Mouse (Mus musculus): ENCODE data around the gene 4931429L15Rik.

4931429L15Rik gene

DNA sequence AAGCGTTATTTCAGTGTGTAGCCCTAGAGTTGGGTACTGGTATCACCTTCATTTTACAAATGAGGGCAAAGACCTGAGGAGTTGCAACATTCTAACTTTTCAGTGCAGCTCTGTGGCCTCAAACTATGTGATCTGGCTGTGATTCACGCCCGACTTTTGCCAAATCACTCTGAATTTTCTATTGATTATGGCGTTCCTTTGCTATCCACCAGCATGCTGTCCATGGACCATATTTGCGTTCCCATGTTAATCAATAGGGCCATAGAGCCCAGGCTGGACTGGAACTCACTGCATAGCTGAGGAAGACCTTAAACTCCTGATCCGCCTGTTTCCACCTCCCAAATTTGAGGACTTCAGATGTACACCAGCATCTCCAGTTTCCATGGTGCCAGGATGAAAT, 60.7 kb downstream of the 4931429L15Rik start:
- no peak for DNase-seq (ENCODE audit: low read depth, low spot score)

DNA sequence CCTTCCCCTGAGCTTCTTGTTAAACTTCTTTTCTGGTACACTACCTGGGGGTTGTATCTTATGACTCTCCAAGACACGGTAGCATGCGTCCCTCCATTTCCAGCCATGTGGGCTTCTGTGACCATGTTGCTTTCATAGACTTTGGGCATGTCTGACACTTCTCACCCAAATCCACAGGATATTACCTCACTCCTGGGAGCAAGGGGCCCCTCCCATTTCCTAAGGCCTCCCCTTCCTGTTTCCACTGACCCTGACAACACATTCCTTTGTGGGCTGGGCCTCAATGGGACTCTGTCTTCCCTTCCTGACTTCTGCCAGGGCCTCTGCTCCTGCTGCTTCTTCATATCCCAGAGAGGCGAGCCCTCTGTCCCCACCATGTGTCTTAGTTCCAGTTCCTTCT, 62.2 kb downstream of the 4931429L15Rik start:
- no peak for DNase-seq (ENCODE audit: low read depth, low spot score)

DNA sequence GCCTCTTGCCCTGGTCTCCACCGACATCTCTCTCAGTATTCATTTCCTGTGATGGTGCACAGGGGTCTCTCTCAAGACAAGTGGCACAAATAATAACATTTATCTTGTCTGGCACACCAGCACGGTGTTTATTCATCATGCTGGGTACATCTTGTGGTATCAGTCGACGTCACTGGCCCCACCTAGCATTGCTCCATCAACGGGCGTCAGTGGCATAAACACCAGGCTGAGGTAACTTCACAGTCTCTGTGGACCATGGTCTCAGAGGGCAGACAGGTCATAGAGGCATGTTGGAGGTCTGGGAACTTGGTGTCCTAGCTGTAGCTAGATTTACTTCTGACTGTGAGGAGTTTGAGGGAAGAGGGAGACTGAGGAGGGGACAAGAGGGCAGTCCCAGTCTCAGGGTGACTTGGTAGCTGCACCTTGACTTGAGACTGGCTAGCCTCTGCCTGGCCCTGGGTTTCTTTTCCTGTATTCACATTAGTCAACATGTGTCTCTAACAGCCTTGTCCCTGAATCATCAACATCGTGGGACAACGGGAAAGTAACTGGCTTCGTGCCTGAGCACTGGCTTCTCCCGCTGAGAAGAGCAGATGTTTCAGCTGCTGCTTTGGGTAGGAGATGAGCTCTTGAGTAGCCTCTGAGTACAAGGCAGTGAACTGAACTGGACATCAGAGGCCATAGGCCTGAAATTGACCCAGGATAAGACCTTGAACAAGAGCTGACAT, 63.0 kb downstream of the 4931429L15Rik start:
- DNase-seq (ENCODE audit: low read depth, low spot score) = no peak

DNA sequence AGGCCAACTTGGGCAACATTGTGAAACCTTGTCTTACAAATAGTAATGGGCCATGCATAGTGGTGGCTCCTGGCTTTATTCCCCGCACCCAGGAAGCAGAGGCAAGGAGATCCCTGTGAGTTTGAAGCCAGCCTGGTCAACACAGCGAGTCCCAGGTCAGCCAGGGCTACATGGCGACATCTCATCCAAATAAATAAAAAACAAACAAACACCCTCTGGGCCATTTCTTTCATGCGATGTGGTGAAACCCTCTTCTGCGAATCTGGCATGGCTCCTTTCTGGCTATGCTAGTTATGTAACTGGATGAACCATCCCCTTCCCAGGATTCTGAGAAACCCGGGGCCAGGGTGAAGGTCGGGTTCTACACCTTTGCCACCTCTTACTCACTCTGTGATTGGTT, 63.6 kb downstream of the 4931429L15Rik start:
- no peak for DNase-seq (ENCODE audit: low read depth, low spot score)
